Mouse (Mus musculus) midbrain, embryonic 14.5 days (tissue): ENCODE results near the gene Nelfe. TPM values are rescaled to one million over a fixed set of nuclear protein-coding genes. Genes with fewer than 3 reads are reported as not detected.
"Not testable (repeated sequence)": the region's sequence is repeated elsewhere in the genome, so short reads cannot be mapped to it uniquely, and the experiment has no call there.

Experiments
- ATAC-seq: fragments of 200-750 bp; cut with Nextera tagmentation; 2 replicates; pipeline ENCODE4 v1.8.0; 2017; ENCODE audit warnings: moderate number of reproducible peaks, moderate library complexity; ENCODE audit not compliant: low FRiP score, low TSS enrichment
- DNase-seq: peaks from one replicate; pipeline ENCODE4 v3.0.0-alpha.2; 2015
- H3K27ac ChIP-seq: fragments of 300-500 bp; sonication (generic); replicated peaks from 2 replicates; pipeline ENCODE4 v1.5.1; 2014; ENCODE audit warnings: mild to moderate bottlenecking, low read depth, low read length, moderate library complexity
- H3K27me3 ChIP-seq: fragments of 300-500 bp; sonication (generic); 2 replicates; pipeline ENCODE4 v1.6.1; 2014; ENCODE audit warnings: low read length, control low read depth, mixed read lengths; ENCODE audit not compliant: control insufficient read depth, insufficient read depth
- H3K36me3 ChIP-seq: fragments of 300-500 bp; sonication (generic); 2 replicates; pipeline ENCODE4 v1.6.1; 2014; ENCODE audit warnings: low read length, control low read depth; ENCODE audit not compliant: control insufficient read depth, insufficient read depth
- H3K4me1 ChIP-seq: fragments of 300-500 bp; sonication (generic); 2 replicates; pipeline ENCODE4 v1.6.1; 2014; ENCODE audit warnings: mild to moderate bottlenecking, antibody characterized with exemption, low read length, control low read depth; ENCODE audit not compliant: control insufficient read depth, insufficient read depth
- H3K4me2 ChIP-seq: fragments of 300-500 bp; sonication (generic); 2 replicates; pipeline ENCODE4 v1.6.1; 2014; ENCODE audit warnings: mild to moderate bottlenecking, low read length, moderate library complexity
- H3K4me3 ChIP-seq: fragments of 300-500 bp; sonication (generic); replicated peaks from 2 replicates; pipeline ENCODE4 v1.5.1; 2014; ENCODE audit warnings: low read depth, low read length
- H3K9ac ChIP-seq: fragments of 300-500 bp; sonication (generic); replicated peaks from 2 replicates; pipeline ENCODE4 v1.6.1; 2014; ENCODE audit warnings: mild to moderate bottlenecking, low read length, moderate library complexity
- H3K9me3 ChIP-seq: fragments of 300-500 bp; sonication (generic); 2 replicates; pipeline ENCODE4 v1.6.1; 2016; ENCODE audit warnings: low read length, control low read depth, mixed read lengths; ENCODE audit not compliant: control insufficient read depth
- WGBS: fragments of 180-500 bp; shearing (Covaris S2); extraction: QIAGEN DNeasy Blood & Tissue Kit; methylation state at CpG from one replicate; pipeline ENCODE4 v1.1.7; 2014; 5-methylcytosine and 5-hydroxymethylcytosine counted together
- polyA plus RNA-seq: library from polyadenylated mRNA; unstranded; fragments of >200 nt; fragmentation: Nextera tagmentation; extraction: Ambion mirVana; gene quantifications from 2 replicates; pipeline ENCODE4 v1.2.1, GENCODE M21; 2014

Nelfe gene
- polyA plus RNA-seq, 1 experiment from 2014 or later = 85.3 TPM

GRCm38 (mm10) chr17:34810411-34810810 lies 39.8 kb upstream of the Nelfe start:
- not testable (repeated sequence) for H3K9me3 ChIP-seq, H3K4me3 ChIP-seq, H3K27me3 ChIP-seq, DNase-seq, H3K36me3 ChIP-seq, H3K4me1 ChIP-seq, H3K9ac ChIP-seq, H3K4me2 ChIP-seq, ATAC-seq, H3K27ac ChIP-seq
- WGBS = 85% methylated on average over 5 of the region's 5 CpGs

- not testable (repeated sequence) for ATAC-seq, H3K4me3 ChIP-seq, H3K4me1 ChIP-seq, H3K4me2 ChIP-seq, H3K36me3 ChIP-seq, H3K27me3 ChIP-seq, H3K9ac ChIP-seq, H3K27ac ChIP-seq, H3K9me3 ChIP-seq, DNase-seq
- WGBS = 82% methylated on average over 8 of the region's 8 CpGs
Measured at GRCm38 (mm10) chr17:34810811-34811210, 39.4 kb upstream of the Nelfe start.

- H3K27me3 ChIP-seq = no peaks in the 10 kb centered on the region
- WGBS = 79% methylated on average over 15 of the region's 15 CpGs
- H3K9me3 ChIP-seq = no peaks in the 10 kb centered on the region
- DNase-seq (no peak), ATAC-seq (no peak)
- no peak overlapping the region for H3K27ac ChIP-seq
- H3K36me3 ChIP-seq = no peaks in the 10 kb centered on the region
- no peaks in the 10 kb centered on the region for H3K4me1 ChIP-seq
- no peak overlapping the region for H3K4me3 ChIP-seq
- no peak overlapping the region for H3K4me2 ChIP-seq
- H3K9ac ChIP-seq = no peak overlapping the region
Measured at GRCm38 (mm10) chr17:34811275-34811674, 38.9 kb upstream of the Nelfe start.

- H3K4me3 ChIP-seq, H3K4me2 ChIP-seq, H3K27me3 ChIP-seq, H3K27ac ChIP-seq, H3K9ac ChIP-seq, ATAC-seq, H3K36me3 ChIP-seq, H3K9me3 ChIP-seq, H3K4me1 ChIP-seq: not testable (repeated sequence)
- peak; percentile 46 for DNase-seq
- WGBS = 62% methylated on average over 12 of the region's 12 CpGs
Measured at GRCm38 (mm10) chr17:34813747-34814146, 36.4 kb upstream of the Nelfe start.

GRCm38 (mm10) chr17:34814818-34815370 lies 35.3 kb upstream of the Nelfe start:
- H3K4me1 ChIP-seq = no peaks in the 10 kb centered on the region
- no peaks in the 10 kb centered on the region for H3K27me3 ChIP-seq
- H3K9ac ChIP-seq = no peak overlapping the region
- 82% methylated on average over 7 of the region's 7 CpGs for WGBS
- no peaks in the 10 kb centered on the region for H3K9me3 ChIP-seq
- H3K4me3 ChIP-seq = no peak overlapping the region
- H3K36me3 ChIP-seq = no peaks in the 10 kb centered on the region
- H3K4me2 ChIP-seq = no peak overlapping the region
- H3K27ac ChIP-seq = no peak overlapping the region
- DNase-seq (no peak), ATAC-seq (no peak)

GRCm38 (mm10) chr17:34830776-34831175 lies 19.4 kb upstream of the Nelfe start:
- ATAC-seq, H3K9me3 ChIP-seq, H3K4me2 ChIP-seq, H3K27ac ChIP-seq, DNase-seq, H3K9ac ChIP-seq, H3K27me3 ChIP-seq, H3K4me3 ChIP-seq, H3K4me1 ChIP-seq: not testable (repeated sequence)
- WGBS = 100% methylated on average over 1 of the region's 1 CpGs
- peaks cover 73% of the 10 kb centered on the region for H3K36me3 ChIP-seq

- peaks cover 52% of the 10 kb centered on the region for H3K36me3 ChIP-seq
Measured at GRCm38 (mm10) chr17:34836155-34836855, 13.9 kb upstream of the Nelfe start.

GRCm38 (mm10) chr17:34836856-34837221 lies 13.4 kb upstream of the Nelfe start, which contains the start of the genes Stk19 and Dxo:
Gene Stk19, minus strand, starts transcription at chr17:34836945.
Gene Dxo, plus strand, starts transcription at chr17:34837019.
- under 1% methylated on average over 40 of the region's 40 CpGs for WGBS
- peak within 1 kb of the TSS; percentile 78 for H3K27ac ChIP-seq

More at GRCm38 (mm10) chr17:34836155-34836855, 13.9 kb upstream of the Nelfe start:
- H3K9me3 ChIP-seq = no peaks in the 10 kb centered on the region
- peaks cover 14% of the 10 kb centered on the region for H3K4me1 ChIP-seq
- H3K9ac ChIP-seq = peak overlapping the region; percentile 58
- peak overlapping the region; percentile 74 for H3K4me2 ChIP-seq
- ATAC-seq (peak; percentile 83), DNase-seq (no peak)
- peak overlapping the region; percentile 78 for H3K27ac ChIP-seq
- peak overlapping the region; percentile 76 for H3K4me3 ChIP-seq
- 2% methylated on average over 48 of the region's 48 CpGs for WGBS
- H3K27me3 ChIP-seq = no peaks in the 10 kb centered on the region

More at GRCm38 (mm10) chr17:34836856-34837221, 13.4 kb upstream of the Nelfe start, which contains the start of the genes Stk19 and Dxo:
- peak; percentile 93 for ATAC-seq
- peak within 1 kb of the TSS; percentile 74 for H3K4me2 ChIP-seq
- H3K9ac ChIP-seq = peak within 1 kb of the TSS; percentile 74
- H3K4me3 ChIP-seq = peak within 1 kb of the TSS; percentile 76
- H3K4me1 ChIP-seq = peaks cover 14% of the 10 kb centered on the region
- no peaks in the 10 kb centered on the region for H3K27me3 ChIP-seq
- peaks cover 55% of the 10 kb centered on the region for H3K36me3 ChIP-seq
- no peaks in the 10 kb centered on the region for H3K9me3 ChIP-seq
- peak; percentile 99 for DNase-seq
